ENCODE assay signal across 22 mouse cellular contexts in genomic region chr1:134039361-134039760, GRCm38 (mm10). TPM values are rescaled to one million over a fixed set of nuclear protein-coding genes. Genes with fewer than 3 reads are reported as not detected.
DNase-seq lines count a peak whose midpoint lies in the region; ATAC-seq and TF ChIP-seq lines count a peak whose summit lies in the region.
"Had no signal": no experiment of that assay in that cellular context is flagged by ENCODE, and none has a peak within 500 bp of the region (broad histone marks: within the 10 kb centered on the region; RNA-seq: fewer than 3 reads in every experiment).

No protein-coding gene starts in this region.

- peaks cover 54% of the 10 kb centered on the region for H3K4me1 ChIP-seq in lung, embryonic 16.5 days (replicated peaks; ENCODE audit: control insufficient read depth, insufficient read depth, low read length)
- peaks cover 55% of the 10 kb centered on the region for H3K4me1 ChIP-seq in limb, embryonic 15.5 days

- peak overlapping the region; percentile 60 for H3K4me2 ChIP-seq in lung, embryonic 16.5 days (ENCODE audit: low read depth, low read length)
- peak overlapping the region; percentile 39 for H3K4me2 ChIP-seq in limb, embryonic 15.5 days
- H3K4me2 ChIP-seq: forebrain, embryonic 13.5 days; heart, embryonic 12.5 days; hindbrain, embryonic 14.5 days; intestine, embryonic 15.5 days had no signal

- no peak for ATAC-seq in lung, embryonic 16.5 days (ENCODE audit: low read depth)
- no peak for ATAC-seq in limb, embryonic 15.5 days (ENCODE audit: insufficient number of reproducible peaks, low FRiP score, low TSS enrichment, low read depth)
- ATAC-seq: activated CD4-positive, CD25-positive, alpha-beta regulatory T cell, adult 4 months; forebrain, embryonic 13.5 days; forebrain, postnatal 0 days; intestine, embryonic 15.5 days had no signal

- peak overlapping the region; percentile 57 for H3K4me3 ChIP-seq in gastrocnemius, adult 2 months
- H3K4me3 ChIP-seq in lung, embryonic 16.5 days (ENCODE audit: low read length) = no peak overlapping the region
- H3K4me3 ChIP-seq in limb, embryonic 15.5 days = peak overlapping the region; percentile 37; the same call in 1 of the 2 replicates
- H3K4me3 ChIP-seq: forebrain, embryonic 13.5 days; heart, embryonic 12.5 days; hindbrain, embryonic 10.5 days; intestine, embryonic 15.5 days had no signal

- peak overlapping the region; percentile 62; the same call in 1 of the 2 replicates for H3K9ac ChIP-seq in lung, embryonic 16.5 days (ENCODE audit: low read length)
- no peak overlapping the region for H3K9ac ChIP-seq in limb, embryonic 15.5 days
- H3K9ac ChIP-seq: forebrain, embryonic 13.5 days; forebrain, postnatal 0 days; heart, embryonic 12.5 days; hindbrain, embryonic 14.5 days; intestine, embryonic 15.5 days had no signal

- H3K27me3 ChIP-seq in lung, embryonic 16.5 days (ENCODE audit: control insufficient read depth, insufficient read depth, low read depth, low read length) = no peaks in the 10 kb centered on the region
- no peaks in the 10 kb centered on the region for H3K27me3 ChIP-seq in limb, embryonic 15.5 days
- H3K27me3 ChIP-seq: forebrain, embryonic 13.5 days; heart, embryonic 12.5 days; intestine, embryonic 15.5 days had no signal

- intact Hi-C loops in gastrocnemius, adult 2 months (cut with DNase I) = no loop called here

- H3K36me3 ChIP-seq in lung, embryonic 16.5 days (ENCODE audit: control insufficient read depth, insufficient read depth, low read length) = no peaks in the 10 kb centered on the region
- no peaks in the 10 kb centered on the region for H3K36me3 ChIP-seq in limb, embryonic 15.5 days
- H3K36me3 ChIP-seq: heart, embryonic 12.5 days; hindbrain, embryonic 10.5 days; intestine, embryonic 15.5 days had no signal

- DNase-seq in gastrocnemius, adult 2 months = no peak
- DNase-seq in gastrocnemius, adult 18-20 months (ENCODE audit: low spot score) = no peak
- no peak for DNase-seq in lung, postnatal 36 days
- DNase-seq in NIH3T3 (ENCODE audit: low read depth) = peak; percentile 67
- no peak for DNase-seq in frontal cortex, postnatal 14 days (ENCODE audit: low spot score in 2 of 2)
- DNase-seq in kidney, adult 9 months = no peak
- DNase-seq: adrenal gland, adult 2 months; adrenal gland, postnatal 25 days; cerebellum, adult 18-20 months; cerebellum, adult 9-11 months; forebrain, postnatal 0 days; gastrocnemius, postnatal 14 days had no signal

- 52% methylated on average over 2 of the region's 2 CpGs for WGBS in lung, embryonic 16.5 days
- 76% methylated on average over 2 of the region's 2 CpGs for WGBS in limb, embryonic 15.5 days

- no peaks in the 10 kb centered on the region for H3K9me3 ChIP-seq in lung, embryonic 16.5 days (ENCODE audit: control insufficient read depth, low read length)
- no peaks in the 10 kb centered on the region for H3K9me3 ChIP-seq in limb, embryonic 15.5 days
- H3K9me3 ChIP-seq: forebrain, embryonic 13.5 days; heart, embryonic 12.5 days; hindbrain, embryonic 10.5 days; intestine, embryonic 15.5 days had no signal

- H3K27ac ChIP-seq in gastrocnemius, adult 2 months = peak overlapping the region; percentile 72
- no peak overlapping the region for H3K27ac ChIP-seq in lung, embryonic 16.5 days (ENCODE audit: low read length)
- H3K27ac ChIP-seq in limb, embryonic 15.5 days = 0 out of 2 replicates have a peak overlapping the region, but pooled peaks have one; percentile 11
- H3K27ac ChIP-seq: forebrain, embryonic 13.5 days; hindbrain, embryonic 10.5 days; hindbrain, embryonic 14.5 days; intestine, embryonic 15.5 days had no signal

- TF ChIP-seq CTCF in gastrocnemius, adult 2 months (IDR thresholded peaks at IDR 0.05) = no peak

RNA-seq across cellular contexts. Expression of gene Fmod, which starts 2.3 kb away (rescaled TPM):
- 100 to 1,000 TPM in 1 of 2 experiments, 10 to 100 TPM in 1; 53.6 to 322 TPM for total RNA-seq in gastrocnemius, adult 2 months (2021)
- 100 to 1,000 TPM in 1 of 2 experiments, 10 to 100 TPM in 1; 41.0 to 107 TPM for total RNA-seq in gastrocnemius, adult 18-20 months (2021)
- 159 and 191 TPM in 2 replicates for polyA plus RNA-seq in lung, embryonic 16.5 days (2015; fragmentation: Nextera tagmentation; extraction: Ambion mirVana)
- polyA plus RNA-seq in limb, embryonic 15.5 days (2015; fragmentation: Nextera tagmentation; extraction: Ambion mirVana) = 147 and 186 TPM in 2 replicates
- total RNA-seq: ES-E14; granulocyte monocyte progenitor cell, adult 5-6 weeks had no signal
- polyA plus RNA-seq: activated CD4-positive, CD25-positive, alpha-beta regulatory T cell, adult 4 months had no signal

RNA-seq across cellular contexts. Expression of gene Btg2, which starts 39.6 kb away (rescaled TPM):
- total RNA-seq in gastrocnemius, adult 2 months (2021) = 10 to 100 TPM; 14.1 to 46.8 TPM
- 10 to 100 TPM; 41.2 to 63.7 TPM for total RNA-seq in gastrocnemius, adult 18-20 months (2021)
- 130 and 135 TPM in 2 replicates for polyA plus RNA-seq in lung, embryonic 16.5 days (2015; fragmentation: Nextera tagmentation; extraction: Ambion mirVana)
- 30.9 and 35.1 TPM in 2 replicates for polyA plus RNA-seq in limb, embryonic 15.5 days (2015; fragmentation: Nextera tagmentation; extraction: Ambion mirVana)
